Mouse (Mus musculus) embryonic fibroblast, embryonic 13.5 days (primary cell): Measurements from ENCODE around the gene Prr5.

Experiments used
- CTCF ChIP-seq: IDR thresholded peaks from 2 replicates; pipeline ENCODE4 v1.5.1; 2011; ENCODE audit warnings: mild to moderate bottlenecking, control low read depth, low read length, moderate library complexity, borderline replicate concordance; ENCODE audit not compliant: insufficient read depth
- POLR2A ChIP-seq: IDR thresholded peaks from 2 replicates; pipeline ENCODE4 v1.6.1; 2011; ENCODE audit warnings: low read depth, mild to moderate bottlenecking, control low read depth, low read length, moderate library complexity

DNA sequence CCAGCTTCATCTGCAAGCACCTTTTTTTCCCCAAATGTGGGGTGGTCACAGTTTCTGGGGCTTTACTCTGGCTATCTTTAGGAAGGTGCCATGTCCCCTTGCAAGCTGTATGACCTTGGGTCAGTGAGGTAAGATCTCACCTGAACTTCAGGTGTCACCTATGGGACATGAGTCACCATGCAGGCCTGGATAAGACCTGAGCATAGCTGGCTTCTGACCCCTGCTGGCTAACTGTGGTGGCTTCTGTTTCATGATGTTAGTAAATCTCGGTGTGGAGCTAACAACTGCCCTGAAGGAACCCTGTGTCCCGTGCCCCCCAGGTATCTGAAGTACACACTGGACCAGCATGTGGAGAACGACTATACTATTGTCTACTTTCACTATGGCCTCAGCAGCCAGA, 72.2 kb downstream of the Prr5 start:
- TF ChIP-seq CTCF (no peak), POLR2A (no peak)
